Mouse (Mus musculus): ENCODE measurements around the gene Cib2.

GRCm38 (mm10) chr9:54602916-54603315 lies 42.9 kb upstream of the Cib2 start:
- TF ChIP-seq CTCF (conservative IDR thresholded peaks at IDR 0.05; ENCODE audit: low read length) (no peak), POU5F1 (IDR thresholded peaks at IDR 0.05; ENCODE audit: borderline replicate concordance, low read length) (no peak)
